Mouse (Mus musculus): Measurements from ENCODE around the gene 6330409D20Rik. TPM values are rescaled to one million over a fixed set of nuclear protein-coding genes. Genes with fewer than 3 reads are reported as not detected.

6330409D20Rik gene
- not detected in 2 replicates for polyA plus RNA-seq (2012; rRNA removed)

DNA sequence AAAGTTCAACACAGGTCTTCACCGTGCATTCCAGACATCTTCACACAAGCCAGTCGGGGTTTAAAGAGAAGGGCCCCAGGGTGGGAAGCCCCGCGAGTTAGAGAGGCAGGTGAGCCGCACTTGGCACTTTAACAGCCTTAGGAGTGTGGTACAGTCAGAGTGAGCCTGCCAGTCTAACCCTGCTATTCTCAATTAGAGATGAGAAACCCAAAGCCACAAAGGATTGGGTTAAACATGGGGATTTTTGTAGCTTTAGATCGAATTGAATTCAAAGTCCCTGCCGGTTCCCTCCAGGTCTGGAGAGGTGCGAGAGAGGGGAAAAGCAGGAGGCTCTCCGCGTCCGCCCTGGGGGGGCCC, at the start of gene 6330409D20Rik:
Gene 6330409D20Rik, minus strand, starts transcription at position 101 of the 357 bp plus-strand sequence.

DNA sequence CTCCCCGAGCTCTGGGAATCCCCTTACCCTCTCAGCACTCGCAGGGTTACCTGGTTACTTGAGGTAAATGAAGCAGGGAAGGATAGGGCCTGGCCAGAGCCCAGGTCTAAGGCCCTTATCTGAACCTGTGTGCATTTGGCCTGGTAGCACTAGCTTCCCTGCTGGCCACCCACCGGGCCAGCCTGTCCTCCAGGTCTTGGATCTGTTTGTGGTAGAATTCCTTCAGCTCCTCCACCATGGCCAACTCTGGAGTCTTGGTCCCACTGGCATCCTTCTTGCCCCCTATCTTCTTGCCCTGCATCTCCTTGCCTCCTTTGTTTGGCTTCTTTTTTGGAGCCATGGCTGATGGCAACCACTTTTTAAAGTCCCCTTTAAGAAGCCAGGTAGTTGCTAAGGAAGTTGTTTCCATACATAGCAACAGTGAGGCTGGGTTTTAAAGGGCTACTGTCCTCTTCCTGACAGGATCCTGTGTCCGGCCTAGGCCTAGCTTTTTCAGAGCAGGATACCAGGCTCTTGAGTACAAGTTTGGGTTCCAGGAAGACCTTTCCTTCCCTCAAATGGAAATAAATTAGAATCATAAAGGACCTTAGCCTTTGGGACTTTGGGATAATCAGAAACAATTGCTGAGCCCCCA, 43.3 kb upstream of the 6330409D20Rik start, which contains the start of gene Cfap157:
Gene Cfap157, minus strand, starts transcription at position 381 of the 634 bp plus-strand sequence.

DNA sequence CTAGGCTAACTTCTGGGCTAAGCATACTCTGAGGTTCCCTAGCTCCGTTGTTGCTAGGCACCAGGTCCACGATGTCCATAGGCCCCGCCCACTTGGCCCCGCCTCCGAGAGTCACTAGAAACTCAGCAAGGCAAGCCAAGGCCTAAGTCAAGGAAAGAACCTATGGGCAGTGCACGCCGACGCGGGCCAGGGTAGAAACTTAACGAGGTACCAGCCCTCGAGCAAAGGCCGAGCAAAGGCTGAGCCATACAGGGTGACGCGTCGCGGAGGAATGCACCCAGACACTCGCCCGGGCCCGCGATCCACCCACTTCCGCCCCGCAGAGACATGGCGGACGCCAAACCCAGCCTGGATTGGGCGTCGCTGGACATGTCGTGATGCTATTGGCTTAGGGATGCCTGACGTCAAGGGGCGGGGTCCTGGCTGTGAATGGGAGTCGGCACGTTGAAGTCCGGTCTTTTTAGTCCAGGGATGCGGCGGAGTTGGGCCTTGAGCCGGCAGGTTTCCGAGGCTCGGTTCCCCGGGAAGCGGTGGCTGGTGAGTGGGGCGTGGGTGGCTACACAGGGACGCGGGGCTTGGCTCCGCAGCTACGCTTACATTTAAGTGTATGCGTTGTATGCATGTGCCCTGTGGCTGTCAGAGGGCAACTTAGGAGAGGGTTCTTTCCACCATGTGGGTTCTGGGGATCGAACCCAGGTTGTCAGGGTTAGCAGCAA, 34.7 kb upstream of the 6330409D20Rik start, which contains the start of the genes Ttc16 and Ptrh1:
Gene Ttc16, minus strand, starts transcription at position 275 of the 716 bp plus-strand sequence.
Gene Ptrh1, plus strand, starts transcription at position 428 of the 716 bp plus-strand sequence.

DNA sequence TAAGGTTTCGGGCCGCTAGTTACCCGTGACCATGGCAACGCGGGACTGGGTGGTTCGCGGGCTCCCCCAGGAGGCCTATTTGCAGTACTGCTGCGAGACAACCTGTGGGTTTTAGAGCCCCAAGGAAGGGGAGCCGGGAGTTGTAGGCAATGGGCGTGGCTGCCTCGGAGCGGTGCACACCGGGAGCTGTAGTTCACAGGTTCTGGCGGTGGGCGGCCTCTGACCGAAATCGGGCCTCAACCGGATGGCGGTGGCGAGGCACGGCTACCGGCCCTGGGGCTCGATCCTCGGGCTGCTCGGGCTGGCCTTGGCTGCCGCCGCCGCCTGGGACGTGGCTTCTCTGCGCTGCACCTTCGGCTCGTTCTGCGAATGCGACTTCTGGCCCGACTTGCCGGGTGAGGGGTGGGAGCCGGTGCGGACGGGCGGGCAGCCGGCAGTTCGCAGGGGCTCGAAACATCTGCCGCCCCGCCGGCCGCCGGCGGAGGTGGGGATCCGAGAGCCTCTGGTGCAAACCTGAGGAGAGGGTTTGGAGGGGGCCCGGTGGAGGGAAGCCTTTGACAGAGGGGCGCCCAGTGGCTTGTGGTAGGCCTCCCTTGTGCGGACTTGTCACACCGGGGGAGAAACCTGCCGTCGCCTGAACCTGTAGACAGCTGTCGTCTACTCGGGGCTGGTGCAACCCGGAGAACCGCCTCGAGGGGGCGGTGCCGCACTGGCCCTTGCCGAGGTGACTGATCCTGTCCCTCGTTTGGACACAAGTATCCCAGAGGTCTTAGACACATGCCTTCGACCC, 16.4 kb upstream of the 6330409D20Rik start, which contains the start of gene Tor2a:
Gene Tor2a, plus strand, starts transcription at position 179 of the 790 bp plus-strand sequence.

DNA sequence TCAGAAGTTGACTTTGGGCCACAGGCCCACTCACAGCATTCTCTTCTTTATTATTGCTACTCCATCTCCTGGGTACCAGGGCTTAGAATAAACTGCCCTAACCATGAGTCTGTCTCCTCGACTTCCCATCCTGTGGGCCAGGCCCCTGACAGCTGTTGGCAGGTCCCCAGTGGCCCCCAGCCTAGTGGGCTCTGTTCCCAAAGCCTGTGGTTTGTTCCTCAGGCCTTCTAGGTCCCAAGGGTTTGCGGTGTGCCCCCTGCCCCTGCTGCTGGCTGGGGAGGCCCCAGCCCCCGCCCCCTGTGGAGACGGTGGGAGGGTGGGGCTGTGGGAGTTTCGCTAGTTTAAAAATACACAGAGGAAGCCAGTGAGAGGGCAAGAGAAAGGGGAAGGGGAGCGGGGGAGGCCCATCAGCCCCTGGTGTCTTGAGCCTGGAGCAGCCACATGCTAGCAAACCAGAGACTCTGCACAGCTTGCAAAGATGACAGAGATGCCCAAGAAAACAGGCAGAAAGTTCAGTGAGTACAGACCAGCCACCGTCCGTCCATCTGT, 20.1 kb downstream of the 6330409D20Rik start, which contains the start of gene Sh2d3c:
Gene Sh2d3c, plus strand, starts transcription at position 375 of the 549 bp plus-strand sequence.

DNA sequence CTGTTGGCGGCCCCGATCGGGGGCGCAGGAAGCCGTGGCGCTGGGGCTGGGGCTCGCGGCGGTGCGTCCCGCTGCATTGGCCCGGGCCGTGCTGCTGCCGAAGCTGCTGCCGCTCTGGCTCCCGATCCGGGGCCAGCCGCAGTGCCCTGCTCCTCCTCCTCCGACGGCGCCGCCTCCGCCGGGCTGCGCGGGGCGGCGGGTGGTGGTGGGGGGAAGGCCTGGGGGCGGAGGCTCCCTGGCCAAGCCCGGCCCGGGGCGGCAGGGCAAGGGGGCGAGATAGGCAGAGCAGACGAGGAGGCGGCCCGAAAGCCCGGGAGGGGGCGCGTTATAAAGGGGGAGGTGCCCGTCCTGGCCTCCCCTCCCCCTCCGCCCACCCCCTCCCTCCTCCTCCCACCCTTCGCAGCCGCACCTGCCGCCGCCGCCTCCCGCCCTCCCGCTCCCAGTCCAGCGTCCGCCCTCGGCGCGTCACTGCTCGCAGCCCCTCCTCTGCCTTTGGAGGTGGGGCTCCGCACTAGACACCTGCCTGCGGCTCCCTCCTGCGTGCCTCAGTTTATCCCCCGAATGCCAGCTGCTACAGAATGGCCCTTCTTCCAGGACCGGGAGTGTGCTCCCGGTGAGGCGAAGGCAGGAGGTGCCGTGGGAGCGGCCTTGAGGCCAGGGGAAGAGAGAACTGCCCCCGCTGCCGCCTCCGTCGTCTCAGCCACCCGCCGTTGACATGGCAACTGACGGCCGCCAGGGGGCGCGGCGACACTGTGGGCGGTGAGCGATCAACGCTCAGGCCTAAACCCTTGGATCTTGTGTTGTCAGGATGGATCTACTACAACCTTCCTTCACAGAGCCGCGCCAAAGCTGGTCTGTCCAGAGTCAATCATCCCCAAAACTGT, 27.6 kb downstream of the 6330409D20Rik start, which contains the start of gene Cdk9:
Gene Cdk9, minus strand, starts transcription at position 143 of the 884 bp plus-strand sequence.

DNA sequence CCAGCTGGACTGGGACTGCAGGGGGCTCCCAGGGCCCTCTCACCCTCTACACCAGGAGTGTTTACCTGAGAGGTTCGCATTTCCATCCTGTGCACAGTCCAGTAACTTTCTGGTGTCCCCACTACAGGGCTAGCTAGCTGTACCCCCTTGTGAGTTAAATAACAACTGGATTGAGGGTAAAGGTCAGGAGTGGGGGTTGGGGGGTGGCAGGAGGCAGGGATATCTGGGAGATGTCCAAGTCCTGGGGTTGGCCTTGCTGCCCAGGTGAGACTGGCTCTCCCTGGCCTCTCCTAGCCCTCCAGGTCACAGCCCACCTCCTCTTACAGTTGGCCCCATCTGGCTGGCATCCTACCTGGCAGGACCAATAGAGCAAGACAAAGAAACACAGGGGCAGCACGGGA, 36.8 kb downstream of the 6330409D20Rik start, which contains the start of gene Fpgs:
Gene Fpgs, minus strand, starts transcription at position 125 of the 401 bp plus-strand sequence.

Other genes with a start within 250 kb of the 6330409D20Rik start
- 31.7 and 37.3 TPM in 2 replicates for gene Fam102a, start 205.7 kb downstream of the 6330409D20Rik start, polyA plus RNA-seq (2012; rRNA removed)
- gene Dpm2, start 170.2 kb downstream of the 6330409D20Rik start, polyA plus RNA-seq (2012; rRNA removed), result 118 and 149 TPM in 2 replicates
- 0.67 and 0.74 TPM in 2 replicates for gene Pip5kl1, start 166.2 kb downstream of the 6330409D20Rik start, polyA plus RNA-seq (2012; rRNA removed)
- gene 9430097D07Rik, start 165.3 kb downstream of the 6330409D20Rik start, polyA plus RNA-seq (2012; rRNA removed), result not detected in 2 replicates
- gene St6galnac4, start 153.9 kb downstream of the 6330409D20Rik start, polyA plus RNA-seq (2012; rRNA removed), result 33.5 and 34.2 TPM in 2 replicates
- gene St6galnac6, start 141.3 kb downstream of the 6330409D20Rik start, polyA plus RNA-seq (2012; rRNA removed), result 80.7 and 95.8 TPM in 2 replicates
- 24.3 and 26.7 TPM in 2 replicates for gene Ak1, start 119.3 kb downstream of the 6330409D20Rik start, polyA plus RNA-seq (2012; rRNA removed)
- 174 and 176 TPM in 2 replicates for gene Eng, start 94.4 kb downstream of the 6330409D20Rik start, polyA plus RNA-seq (2012; rRNA removed)
- 92.0 and 102 TPM in 2 replicates for gene Fpgs, start 36.9 kb downstream of the 6330409D20Rik start, polyA plus RNA-seq (2012; rRNA removed)
- gene Cdk9, start 27.9 kb downstream of the 6330409D20Rik start, polyA plus RNA-seq (2012; rRNA removed), result 181 and 213 TPM in 2 replicates
- 50.4 and 50.9 TPM in 2 replicates for gene Sh2d3c, start 20.0 kb downstream of the 6330409D20Rik start, polyA plus RNA-seq (2012; rRNA removed)
- gene Tor2a, start 16.2 kb upstream of the 6330409D20Rik start, polyA plus RNA-seq (2012; rRNA removed), result 120 and 130 TPM in 2 replicates
- 9.9 and 10.3 TPM in 2 replicates for gene Ttc16, start 34.6 kb upstream of the 6330409D20Rik start, polyA plus RNA-seq (2012; rRNA removed)
- 18.7 and 19.7 TPM in 2 replicates for gene Ptrh1, start 34.8 kb upstream of the 6330409D20Rik start, polyA plus RNA-seq (2012; rRNA removed)
- gene Cfap157, start 43.4 kb upstream of the 6330409D20Rik start, polyA plus RNA-seq (2012; rRNA removed), result 1.5 and 1.6 TPM in 2 replicates
- gene Stxbp1, start 106.2 kb upstream of the 6330409D20Rik start, polyA plus RNA-seq (2012; rRNA removed), result 11.3 and 13.7 TPM in 2 replicates
- 47.5 and 60.3 TPM in 2 replicates for gene Fam129b, start 135.1 kb upstream of the 6330409D20Rik start, polyA plus RNA-seq (2012; rRNA removed)
- 284 and 415 TPM in 2 replicates for gene Rpl12, start 220.5 kb upstream of the 6330409D20Rik start, polyA plus RNA-seq (2012; rRNA removed)
- 23.6 and 23.7 TPM in 2 replicates for gene Lrsam1, start 220.6 kb upstream of the 6330409D20Rik start, polyA plus RNA-seq (2012; rRNA removed)
- 69.9 and 97.1 TPM in 2 replicates for gene Slc2a8, start 241.1 kb upstream of the 6330409D20Rik start, polyA plus RNA-seq (2012; rRNA removed)

Measured in ovary, adult 2 months (tissue).